Mouse (Mus musculus) mature B cell (primary cell): Measurements from ENCODE around the gene Ptch1.

Source experiments
- in situ Hi-C: fragments of 300-500 bp; cut with MboI; formaldehyde crosslinking; loops from 2 replicates; pipeline ENCODE4 v1.14.3; 2019

The Ptch1 gene

GRCm38 (mm10) chr13:63563781-63564625, 9.4 kb downstream of the Ptch1 start:
- in situ Hi-C loops: loop anchor here (25.0 kb wide), 1 partner anchor 248 kb away; the partner anchor contains the start of gene Ercc6l2

GRCm38 (mm10) chr13:63562972-63563780, 10.2 kb downstream of the Ptch1 start:
- in situ Hi-C loops: loop anchor here (25.0 kb wide), 1 partner anchor 249 kb away; the partner anchor contains the start of gene Ercc6l2

GRCm38 (mm10) chr13:63562141-63562971, 11.0 kb downstream of the Ptch1 start:
- in situ Hi-C loops: loop anchor here (25.0 kb wide), 1 partner anchor 250 kb away; the partner anchor contains the start of gene Ercc6l2

- in situ Hi-C loops: loop anchor here (25.0 kb wide), 1 partner anchor 254 kb away; the partner anchor contains the start of gene Ercc6l2
Measured at GRCm38 (mm10) chr13:63558297-63558890, 15.0 kb downstream of the Ptch1 start.

- in situ Hi-C loops: loop anchor here (25.0 kb wide), 1 partner anchor 256 kb away; the partner anchor contains the start of gene Ercc6l2
Measured at GRCm38 (mm10) chr13:63556431-63556830, 17.0 kb downstream of the Ptch1 start.

- in situ Hi-C loops: loop anchor here (25.0 kb wide), 1 partner anchor 256 kb away; the partner anchor contains the start of gene Ercc6l2
Measured at GRCm38 (mm10) chr13:63555885-63556284, 17.5 kb downstream of the Ptch1 start.

GRCm38 (mm10) chr13:63554569-63554968, 18.8 kb downstream of the Ptch1 start:
- in situ Hi-C loops: loop anchor here (25.0 kb wide), 1 partner anchor 258 kb away; the partner anchor contains the start of gene Ercc6l2

- in situ Hi-C loops: loop anchor here (25.0 kb wide), 1 partner anchor 259 kb away; the partner anchor contains the start of gene Ercc6l2
Measured at GRCm38 (mm10) chr13:63553436-63553835, 20.0 kb downstream of the Ptch1 start.

GRCm38 (mm10) chr13:63552291-63552932, 21.0 kb downstream of the Ptch1 start:
- in situ Hi-C loops: loop anchor here (25.0 kb wide), 1 partner anchor 260 kb away; the partner anchor contains the start of gene Ercc6l2

- in situ Hi-C loops: loop anchor here (25.0 kb wide), 1 partner anchor 261 kb away; the partner anchor contains the start of gene Ercc6l2
Measured at GRCm38 (mm10) chr13:63551552-63552290, 21.7 kb downstream of the Ptch1 start.

- in situ Hi-C loops: loop anchor here (25.0 kb wide), 1 partner anchor 262 kb away; the partner anchor contains the start of gene Ercc6l2
Measured at GRCm38 (mm10) chr13:63550367-63550766, 23.0 kb downstream of the Ptch1 start.

GRCm38 (mm10) chr13:63549210-63549609, 24.2 kb downstream of the Ptch1 start:
- in situ Hi-C loops: no loop called here

- in situ Hi-C loops: no loop called here
Measured at GRCm38 (mm10) chr13:63548571-63548970, 24.8 kb downstream of the Ptch1 start.

- in situ Hi-C loops: no loop called here
Measured at GRCm38 (mm10) chr13:63545291-63545690, 28.1 kb downstream of the Ptch1 start.

- in situ Hi-C loops: no loop called here
Measured at GRCm38 (mm10) chr13:63544967-63545253, 28.5 kb downstream of the Ptch1 start.

GRCm38 (mm10) chr13:63544119-63544966, 29.1 kb downstream of the Ptch1 start:
- in situ Hi-C loops: no loop called here

- in situ Hi-C loops: no loop called here
Measured at GRCm38 (mm10) chr13:63543459-63543858, 29.9 kb downstream of the Ptch1 start.

GRCm38 (mm10) chr13:63542796-63543384, 30.5 kb downstream of the Ptch1 start:
- in situ Hi-C loops: no loop called here
